Mouse (Mus musculus): ENCODE data around the gene Neu4.

Gene Neu4

GRCm38 (mm10) chr1:94052373-94052772, 32.1 kb downstream of the Neu4 start, which contains the start of gene Pdcd1:
Pdcd1 (minus strand) TSS chr1:94052553.
- no peak for DNase-seq (ENCODE audit: low read depth in 1 of 2, low spot score in 2 of 2)

GRCm38 (mm10) chr1:94053530-94054216, 33.4 kb downstream of the Neu4 start:
- DNase-seq (ENCODE audit: low read depth in 1 of 2, low spot score in 2 of 2): no peak

DNA sequence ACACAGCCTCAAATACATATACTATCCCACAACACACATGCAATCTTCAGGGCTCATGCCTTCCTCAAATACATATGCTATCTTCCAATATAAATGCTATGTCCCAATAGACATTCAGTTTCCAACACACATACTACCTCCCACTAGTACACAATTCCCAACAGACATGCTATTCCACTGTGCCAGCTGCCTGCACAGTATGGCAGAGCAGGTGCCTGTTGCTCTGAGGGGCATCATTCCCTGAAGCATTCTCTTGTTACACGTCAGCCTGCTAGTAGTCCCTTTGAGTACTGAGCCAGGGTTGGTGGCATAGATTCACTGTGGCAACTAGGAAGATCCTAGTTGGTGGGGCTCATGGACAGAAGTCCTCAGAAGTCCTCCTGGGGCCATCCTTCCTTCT, 34.2 kb downstream of the Neu4 start:
- DNase-seq (ENCODE audit: low read depth in 1 of 2, low spot score in 2 of 2): no peak

DNA sequence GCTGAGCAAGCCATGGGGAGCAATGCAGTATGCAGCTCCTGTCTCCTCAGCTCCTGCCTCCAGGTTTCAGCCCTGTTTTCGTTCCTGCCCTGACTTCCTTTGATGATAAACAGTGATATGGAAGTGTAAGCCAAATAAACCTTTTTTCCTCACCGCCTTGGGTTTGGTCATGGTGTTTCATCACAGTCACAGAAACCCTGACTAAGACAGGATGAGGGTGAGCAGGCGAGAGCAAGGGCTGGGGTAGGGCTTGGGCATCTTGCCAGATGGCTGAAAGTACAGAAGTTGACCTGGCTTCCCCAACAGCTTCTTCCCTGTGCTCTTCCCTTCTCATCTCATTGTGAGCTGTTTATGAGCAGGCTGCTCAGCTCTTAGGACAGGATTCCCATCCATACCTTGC, 35.7 kb downstream of the Neu4 start:
- DNase-seq (ENCODE audit: low read depth in 1 of 2, low spot score in 2 of 2): peak; percentile 20 to 22

DNA sequence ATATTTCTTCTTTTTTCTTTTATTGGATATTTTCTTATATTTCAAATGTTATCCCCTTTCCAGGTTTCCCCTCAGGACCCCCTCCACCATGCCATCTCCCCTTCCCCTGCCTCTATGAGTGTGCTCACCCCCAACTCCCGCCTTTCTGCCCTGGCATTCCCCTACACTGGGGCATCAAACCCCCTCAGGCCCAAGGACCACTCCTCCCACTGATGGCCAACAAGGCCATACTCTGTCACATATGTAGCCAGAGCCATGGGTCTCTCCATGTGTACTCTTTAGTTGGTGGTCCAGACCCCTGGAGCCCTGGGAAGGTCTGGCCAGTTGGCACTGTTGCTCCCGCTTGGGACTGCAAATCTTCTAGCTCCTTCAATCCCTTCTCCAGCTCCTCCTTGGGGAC, 37.1 kb downstream of the Neu4 start:
- DNase-seq (ENCODE audit: low read depth in 1 of 2, low spot score in 2 of 2): no peak

- DNase-seq (ENCODE audit: low read depth in 1 of 2, low spot score in 2 of 2): peak in 1 of 2 experiments; percentile 26
These were observed 38.0 kb downstream of the Neu4 start for GRCm38 (mm10) chr1:94058281-94058680.

DNA sequence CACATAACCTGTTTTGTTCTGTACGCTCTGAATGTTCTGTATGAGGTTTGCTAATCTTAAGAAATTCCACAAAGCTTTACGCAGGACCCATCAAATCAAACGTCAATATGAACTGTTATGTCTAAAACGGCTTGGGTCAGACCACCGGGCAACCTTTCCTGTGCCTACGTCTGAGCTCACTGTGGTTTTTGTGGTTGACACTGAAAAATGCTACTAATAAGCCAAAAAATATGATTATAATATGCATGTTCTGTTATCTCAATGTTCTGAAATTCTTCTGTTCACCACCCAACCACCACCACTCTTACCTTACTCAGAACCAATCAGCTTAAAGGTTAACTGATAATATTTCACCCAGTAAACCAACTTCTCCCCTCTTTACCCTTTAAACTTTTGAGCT, 54.5 kb downstream of the Neu4 start:
- DNase-seq (ENCODE audit: low read depth in 1 of 2, low spot score in 2 of 2): no peak

DNA sequence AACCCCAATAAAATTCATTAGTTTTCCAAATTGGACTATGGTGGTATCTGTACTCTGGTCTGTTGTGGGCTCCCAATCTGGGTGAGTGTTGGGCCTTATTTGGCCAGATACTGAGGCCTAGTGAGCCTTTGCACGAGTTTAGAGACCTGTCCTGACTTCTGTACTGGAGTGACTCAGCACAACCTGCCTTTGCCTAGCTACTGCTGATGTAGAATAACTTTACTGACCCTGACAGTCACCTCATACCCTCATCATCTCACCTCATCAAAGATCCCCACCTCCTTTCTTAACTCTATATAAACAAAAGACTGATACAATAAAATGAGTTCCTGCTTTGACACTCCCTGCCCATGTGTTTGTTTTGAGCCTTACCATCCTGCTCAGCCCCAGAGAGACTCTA, 56.5 kb downstream of the Neu4 start:
- DNase-seq (ENCODE audit: low read depth in 1 of 2, low spot score in 2 of 2): no peak

Data from monocyte, adult 2 months (primary cell).